Mouse (Mus musculus) layer of hippocampus, adult 6 months (tissue): ENCODE measurements around the gene Gm20865. TPM values are rescaled to one million over a fixed set of nuclear protein-coding genes. Genes with fewer than 3 reads are reported as not detected.

Experiments used
- long read RNA-seq, 2 experiments: library from polyadenylated mRNA; unstranded; transcript quantifications; one replicate each; pipeline ENCODE4 v2.0.0; 2019 to 2020
- polyA plus RNA-seq: library from polyadenylated mRNA; unstranded; fragments of <200 nt; fragmentation: Nextera tagmentation; gene quantifications from 2 replicates; pipeline ENCODE4 v1.2.3, GENCODE M21; 2021

Gene Gm20865
- polyA plus RNA-seq = not detected in 2 replicates
- long read RNA-seq, experiment 1 = 0 reads
- long read RNA-seq, experiment 2 = 0 reads

DNA sequence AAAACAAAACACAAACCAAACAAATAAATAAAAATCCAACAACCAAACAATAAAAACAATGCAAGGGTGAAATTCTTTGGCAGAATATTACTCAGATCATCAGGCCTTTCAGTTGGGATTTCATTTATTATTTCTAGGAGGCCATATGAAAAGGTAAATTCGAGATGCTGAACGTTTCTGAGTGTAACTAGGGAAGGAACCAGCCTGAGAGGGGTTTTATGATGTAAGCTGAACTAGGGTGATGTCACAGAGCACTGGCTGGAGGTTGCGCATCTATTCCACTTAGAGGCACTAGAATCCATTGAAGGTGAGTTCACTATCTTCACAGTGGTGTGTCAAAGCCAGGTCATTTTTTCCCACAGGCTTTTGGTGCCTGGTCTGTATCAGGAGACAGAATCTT lies at the start of gene Gm20865:
TSS of gene Gm20865 (plus strand) at position 301 of the 400 bp plus-strand sequence.

Other genes starting within 250 kb of the Gm20865 start
- not detected in 2 replicates for gene Gm29866, start 247.9 kb upstream of the Gm20865 start, polyA plus RNA-seq
- not detected in 2 replicates for gene Gm20909, start 77.0 kb upstream of the Gm20865 start, polyA plus RNA-seq